ENCODE assay signal across 10 mouse cellular contexts in the genomic region with DNA sequence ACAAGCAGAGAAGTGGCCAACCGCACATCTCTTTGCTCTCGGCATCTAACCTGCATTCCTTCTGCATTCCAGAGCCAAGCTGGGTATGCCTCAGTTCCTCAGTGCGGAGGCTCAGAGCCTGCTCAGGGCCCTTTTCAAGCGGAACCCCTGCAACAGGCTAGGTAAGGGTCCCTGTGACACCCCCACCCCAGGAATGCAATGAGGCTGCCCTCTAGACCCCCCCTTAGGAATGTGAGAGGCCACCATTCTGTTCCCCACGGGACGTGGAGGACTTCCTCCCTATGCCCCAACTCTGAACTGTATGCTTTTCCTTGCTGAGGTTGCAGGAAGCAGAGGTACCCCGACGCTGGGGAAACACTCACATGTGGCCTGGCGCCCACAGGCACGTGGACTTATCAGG.
DNase-seq lines count a peak whose midpoint lies in the region; ATAC-seq lines count a peak whose summit lies in the region.
"Had no signal": no experiment of that assay in that cellular context is flagged by ENCODE, and none has a peak within 500 bp of the region (broad histone marks: within the 10 kb centered on the region; RNA-seq: fewer than 3 reads in every experiment).

No protein-coding gene starts in this region.

- H3K9me3 ChIP-seq in kidney, embryonic 15.5 days (replicated peaks) = no peaks in the 10 kb centered on the region
- no peaks in the 10 kb centered on the region for H3K9me3 ChIP-seq in limb, embryonic 11.5 days (ENCODE audit: control insufficient read depth, low read length)

- WGBS in kidney, embryonic 15.5 days = 24% methylated on average over 10 of the region's 10 CpGs
- WGBS in limb, embryonic 11.5 days = 32% methylated on average over 10 of the region's 10 CpGs

- H3K27ac ChIP-seq in kidney, embryonic 15.5 days = peak overlapping the region; percentile 75
- H3K27ac ChIP-seq in limb, embryonic 11.5 days (replicated peaks; ENCODE audit: low read depth, low read length) = no peak overlapping the region
- H3K27ac ChIP-seq: layer of hippocampus, adult 2 months had no signal

- H3K9ac ChIP-seq in kidney, embryonic 15.5 days = no peak overlapping the region
- no peak overlapping the region for H3K9ac ChIP-seq in limb, embryonic 11.5 days (ENCODE audit: low read length)

- DNase-seq in kidney, adult 8-10 months = no peak
- peak; percentile 78 for DNase-seq in R1 (ENCODE audit: low read depth, low spot score)
- peak; percentile 60 for DNase-seq in embryo, embryonic 9.5 days (ENCODE audit: extremely low spot score)
- DNase-seq in limb, embryonic 11.5 days (ENCODE audit: low spot score) = peak; percentile 46
- no peak for DNase-seq in right cerebral cortex, postnatal 10 days (ENCODE audit: low spot score in 2 of 2)
- DNase-seq in adrenal gland, postnatal 4 days (ENCODE audit: low spot score in 2 of 2) = no peak

- H3K36me3 ChIP-seq in kidney, embryonic 15.5 days = peaks cover 13% of the 10 kb centered on the region; the same call in 1 of the 2 replicates
- H3K36me3 ChIP-seq in limb, embryonic 11.5 days (ENCODE audit: control insufficient read depth, insufficient read depth, low read length) = no peaks in the 10 kb centered on the region

- H3K4me3 ChIP-seq in kidney, embryonic 15.5 days (replicated peaks) = no peak overlapping the region
- H3K4me3 ChIP-seq in limb, embryonic 11.5 days (ENCODE audit: low read depth, low read length) = no peak overlapping the region
- H3K4me3 ChIP-seq: layer of hippocampus, adult 2 months had no signal

- H3K4me2 ChIP-seq in kidney, embryonic 15.5 days = no peak overlapping the region
- H3K4me2 ChIP-seq in limb, embryonic 11.5 days (ENCODE audit: low read depth, severe bottlenecking) = no peak overlapping the region
- H3K4me2 ChIP-seq: liver, embryonic 11.5 days; midbrain, embryonic 11.5 days had no signal

- no peaks in the 10 kb centered on the region for H3K27me3 ChIP-seq in kidney, embryonic 15.5 days
- H3K27me3 ChIP-seq in limb, embryonic 11.5 days (ENCODE audit: control insufficient read depth, insufficient read depth, low read length) = no peaks in the 10 kb centered on the region

- peak; percentile 62 for ATAC-seq in kidney, embryonic 15.5 days (replicated peaks; ENCODE audit: low FRiP score)
- peak; percentile 67 for ATAC-seq in limb, embryonic 11.5 days (ENCODE audit: insufficient number of reproducible peaks, low FRiP score, low TSS enrichment, low read depth)

- peaks cover 71% of the 10 kb centered on the region for H3K4me1 ChIP-seq in kidney, embryonic 15.5 days
- peaks cover 5% of the 10 kb centered on the region; the same call in 1 of the 2 replicates for H3K4me1 ChIP-seq in limb, embryonic 11.5 days (ENCODE audit: control insufficient read depth, insufficient read depth, low read length)

Comparison
In these comparisons a context has a peak if more than half of its experiments do, and no peak if none do; other contexts are left out.
1. DNase-seq: peak in R1 (single experiment), embryo, embryonic 9.5 days (single experiment) and limb, embryonic 11.5 days (single experiment); none in kidney, adult 8-10 months (0 of 2), right cerebral cortex, postnatal 10 days (0 of 2) and adrenal gland, postnatal 4 days (0 of 2).